Mouse (Mus musculus): ENCODE measurements around the gene Slc38a6.

Slc38a6 gene

GRCm38 (mm10) chr12:73286287-73287092 is at the start of gene Slc38a6, which contains the start of gene Trmt5:
Gene Slc38a6 (plus strand): TSS chr12:73286779.
Gene Trmt5 (minus strand): TSS chr12:73286710.
- peak; percentile 93 for DNase-seq (ENCODE audit: low spot score)

- no peak for DNase-seq (ENCODE audit: low spot score)
Observed at GRCm38 (mm10) chr12:73241960-73242359, 44.6 kb upstream of the Slc38a6 start.

GRCm38 (mm10) chr12:73245687-73246086 is 40.9 kb upstream of the Slc38a6 start:
- DNase-seq (ENCODE audit: low spot score), result no peak

GRCm38 (mm10) chr12:73255006-73255405 is 31.6 kb upstream of the Slc38a6 start:
- no peak for DNase-seq (ENCODE audit: low spot score)

- DNase-seq (ENCODE audit: low spot score), result no peak
Observed at GRCm38 (mm10) chr12:73259269-73259668, 27.3 kb upstream of the Slc38a6 start.

- DNase-seq (ENCODE audit: low spot score), result no peak
Observed at GRCm38 (mm10) chr12:73260339-73260738, 26.2 kb upstream of the Slc38a6 start.

GRCm38 (mm10) chr12:73265381-73265978 is 21.1 kb upstream of the Slc38a6 start:
- DNase-seq (ENCODE audit: low spot score), result peak; percentile 24

- no peak for DNase-seq (ENCODE audit: low spot score)
Observed at GRCm38 (mm10) chr12:73266597-73266996, 20.0 kb upstream of the Slc38a6 start.

GRCm38 (mm10) chr12:73268497-73268896 is 18.1 kb upstream of the Slc38a6 start:
- DNase-seq (ENCODE audit: low spot score), result no peak

- no peak for DNase-seq (ENCODE audit: low spot score)
Observed at GRCm38 (mm10) chr12:73269531-73269930, 17.0 kb upstream of the Slc38a6 start.

- peak; percentile 47 for DNase-seq (ENCODE audit: low spot score)
Observed at GRCm38 (mm10) chr12:73269933-73270332, 16.6 kb upstream of the Slc38a6 start.

- DNase-seq (ENCODE audit: low spot score), result peak; percentile 86
Observed at GRCm38 (mm10) chr12:73274921-73275320, 11.7 kb upstream of the Slc38a6 start.

- DNase-seq (ENCODE audit: low spot score), result peak; percentile 20
Observed at GRCm38 (mm10) chr12:73287609-73288008, 1.0 kb downstream of the Slc38a6 start.

GRCm38 (mm10) chr12:73288626-73289025 is 2.0 kb downstream of the Slc38a6 start:
- DNase-seq (ENCODE audit: low spot score), result no peak

- no peak for DNase-seq (ENCODE audit: low spot score)
Observed at GRCm38 (mm10) chr12:73294884-73295283, 8.3 kb downstream of the Slc38a6 start.

- DNase-seq (ENCODE audit: low spot score), result peak; percentile 24
Observed at GRCm38 (mm10) chr12:73295505-73296140, 9.0 kb downstream of the Slc38a6 start.

- DNase-seq (ENCODE audit: low spot score), result no peak
Observed at GRCm38 (mm10) chr12:73298621-73299020, 12.0 kb downstream of the Slc38a6 start.

- no peak for DNase-seq (ENCODE audit: low spot score)
Observed at GRCm38 (mm10) chr12:73300531-73300930, 14.0 kb downstream of the Slc38a6 start.

GRCm38 (mm10) chr12:73304636-73305035 is 18.1 kb downstream of the Slc38a6 start:
- peak; percentile 93 for DNase-seq (ENCODE audit: low spot score)

- DNase-seq (ENCODE audit: low spot score), result no peak
Observed at GRCm38 (mm10) chr12:73307750-73308149, 21.2 kb downstream of the Slc38a6 start.

- DNase-seq (ENCODE audit: low spot score), result no peak
Observed at GRCm38 (mm10) chr12:73308711-73309110, 22.1 kb downstream of the Slc38a6 start.

- DNase-seq (ENCODE audit: low spot score), result peak; percentile 36
Observed at GRCm38 (mm10) chr12:73317706-73318686, 31.4 kb downstream of the Slc38a6 start.
